Comparison of ENCODE assay signal across 21 mouse cellular contexts in genomic region chr11:95563849-95564248, GRCm38 (mm10). TPM values are rescaled to one million over a fixed set of nuclear protein-coding genes. Genes with fewer than 3 reads are reported as not detected.
DNase-seq lines count a peak whose midpoint lies in the region; ATAC-seq and TF ChIP-seq lines count a peak whose summit lies in the region.
"Had no signal": no experiment of that assay in that cellular context is flagged by ENCODE, and none has a peak within 500 bp of the region (broad histone marks: within the 10 kb centered on the region; RNA-seq: fewer than 3 reads in every experiment).

No protein-coding gene starts in this region.

- peaks cover 4% of the 10 kb centered on the region; the same call in 1 of the 2 replicates for H3K9me3 ChIP-seq in liver, postnatal 0 days (ENCODE audit: low read length)
- 0 out of 2 replicates have a peak, but pooled peaks cover 3% of the 10 kb centered on the region for H3K9me3 ChIP-seq in liver, embryonic 12.5 days (replicated peaks)
- H3K9me3 ChIP-seq in ES-Bruce4 (replicated peaks; ENCODE audit: control insufficient read depth, insufficient read depth, low read length, poor library complexity, severe bottlenecking) = 0 out of 2 replicates have a peak, but pooled peaks cover 4% of the 10 kb centered on the region
- H3K9me3 ChIP-seq in MEL (replicated peaks; ENCODE audit: insufficient read depth, low read length) = no peaks in the 10 kb centered on the region
- H3K9me3 ChIP-seq: forebrain, embryonic 15.5 days; heart, embryonic 10.5 days; hindbrain, embryonic 12.5 days had no signal

- no peak for TF ChIP-seq EP300 in liver, postnatal 0 days (IDR thresholded peaks at IDR 0.05; ENCODE audit: low read depth)
- TF ChIP-seq EP300 in ES-Bruce4 (IDR thresholded peaks at IDR 0.05; ENCODE audit: insufficient read depth, low read depth, low read length) (no peak), MEL (IDR thresholded peaks at IDR 0.05; ENCODE audit: low read depth in 1 of 2, low read length in 2 of 2) (no peak)

- H3K27ac ChIP-seq in liver, postnatal 0 days (ENCODE audit: low read depth) = no peak overlapping the region
- H3K27ac ChIP-seq in liver, embryonic 12.5 days = no peak overlapping the region
- H3K27ac ChIP-seq in ES-Bruce4 (ENCODE audit: insufficient read depth, low read length) (no peak overlapping the region), MEL (ENCODE audit: control insufficient read depth, low read depth, low read length) (no peak overlapping the region)
- H3K27ac ChIP-seq: embryonic facial prominence, embryonic 12.5 days; forebrain, embryonic 15.5 days; heart, embryonic 10.5 days; hindbrain, embryonic 12.5 days had no signal

- no peak for DNase-seq in liver, postnatal 0 days
- DNase-seq in MEL (ENCODE audit: low read depth, low spot score) = peak; percentile 16
- DNase-seq in cerebellum, adult 9-11 months = no peak
- DNase-seq in embryo, embryonic 10 days (ENCODE audit: low spot score) = no peak
- DNase-seq: adrenal gland, adult 2 months; adrenal gland, postnatal 25 days; cerebellum, adult 2 months; cerebellum, postnatal 14 days; gastrocnemius, postnatal 10 days; heart, adult 18-20 months; heart, postnatal 10 days had no signal

- H3K79me2 ChIP-seq in MEL (ENCODE audit: control insufficient read depth, insufficient read depth, low read length, poor library complexity) = no peaks in the 10 kb centered on the region

- no peaks in the 10 kb centered on the region for H3K4me1 ChIP-seq in liver, postnatal 0 days (ENCODE audit: insufficient read depth)
- H3K4me1 ChIP-seq in liver, embryonic 12.5 days = no peaks in the 10 kb centered on the region
- H3K4me1 ChIP-seq in ES-Bruce4 (ENCODE audit: control insufficient read depth, insufficient read depth, low read length) (peaks cover 6% of the 10 kb centered on the region), MEL (ENCODE audit: control insufficient read depth in 1 of 2, insufficient read depth in 2 of 2, low read length in 2 of 2) (no peaks in the 10 kb centered on the region)

- H3K9ac ChIP-seq in liver, postnatal 0 days (replicated peaks) = no peak overlapping the region
- H3K9ac ChIP-seq in liver, embryonic 12.5 days = no peak overlapping the region
- no peak overlapping the region for H3K9ac ChIP-seq in ES-Bruce4 (ENCODE audit: low read depth, poor library complexity, severe bottlenecking)
- H3K9ac ChIP-seq in MEL (ENCODE audit: control insufficient read depth, low read depth, low read length, poor library complexity, severe bottlenecking) = no peak overlapping the region
- H3K9ac ChIP-seq: embryonic facial prominence, embryonic 12.5 days; forebrain, embryonic 15.5 days; hindbrain, embryonic 12.5 days had no signal

- 88% methylated on average over 5 of the region's 5 CpGs for WGBS in liver, postnatal 0 days (ENCODE audit: insufficient replicate concordance)
- 84% methylated on average over 5 of the region's 5 CpGs for WGBS in liver, embryonic 12.5 days (ENCODE audit: insufficient replicate concordance)

- H3K4me3 ChIP-seq in liver, postnatal 0 days (ENCODE audit: low read depth, low read length) = no peak overlapping the region
- no peak overlapping the region for H3K4me3 ChIP-seq in liver, embryonic 12.5 days
- H3K4me3 ChIP-seq in ES-Bruce4 (ENCODE audit: low read depth, low read length) (no peak overlapping the region), MEL (ENCODE audit: control insufficient read depth in 1 of 2, insufficient read depth in 1 of 2, low read depth in 2 of 2, low read length in 2 of 2) (no peak overlapping the region)
- H3K4me3 ChIP-seq: embryonic facial prominence, embryonic 12.5 days; forebrain, embryonic 15.5 days; heart, embryonic 10.5 days; hindbrain, embryonic 12.5 days had no signal

- TF ChIP-seq POLR2A in ES-Bruce4 (IDR thresholded peaks at IDR 0.05; ENCODE audit: insufficient read depth, low read length) (no peak), MEL (IDR thresholded peaks at IDR 0.05; ENCODE audit: control insufficient read depth in 1 of 2, insufficient read depth in 1 of 2, low read depth in 1 of 2, low read length in 2 of 2, poor library complexity in 1 of 2) (no peak)

- no peak; the same call in 1 of the 2 replicates for TF ChIP-seq RAD21 in MEL (IDR thresholded peaks at IDR 0.05; ENCODE audit: low read depth, low read length)

- no peaks in the 10 kb centered on the region for H3K36me3 ChIP-seq in liver, postnatal 0 days (replicated peaks; ENCODE audit: insufficient read depth, low read length)
- no peaks in the 10 kb centered on the region for H3K36me3 ChIP-seq in liver, embryonic 12.5 days
- H3K36me3 ChIP-seq in ES-Bruce4 (ENCODE audit: control insufficient read depth, insufficient read depth, low read length, poor library complexity, severe bottlenecking) (no peaks in the 10 kb centered on the region), MEL (ENCODE audit: control insufficient read depth in 1 of 2, insufficient read depth in 2 of 2, low read length in 2 of 2) (no peaks in the 10 kb centered on the region)
- H3K36me3 ChIP-seq: embryonic facial prominence, embryonic 12.5 days; forebrain, embryonic 15.5 days; heart, embryonic 10.5 days; hindbrain, embryonic 12.5 days had no signal

- H3K4me2 ChIP-seq in liver, postnatal 0 days (ENCODE audit: low read depth, low read length) = no peak overlapping the region
- no peak overlapping the region for H3K4me2 ChIP-seq in liver, embryonic 12.5 days
- H3K4me2 ChIP-seq: embryonic facial prominence, embryonic 12.5 days; forebrain, embryonic 15.5 days; hindbrain, embryonic 12.5 days had no signal

- TF ChIP-seq CTCF in liver, postnatal 0 days (IDR thresholded peaks at IDR 0.05; ENCODE audit: low read depth) = 0 out of 2 replicates have a peak, but pooled peaks have one; percentile 19
- TF ChIP-seq CTCF in ES-Bruce4 (IDR thresholded peaks at IDR 0.05; ENCODE audit: low read depth, low read length) (peak; percentile 30), MEL (IDR thresholded peaks at IDR 0.05 in 2 of 3, conservative IDR thresholded peaks at IDR 0.05 in 1 of 3; ENCODE audit: control insufficient read depth in 1 of 3, insufficient read depth in 1 of 3, low read depth in 2 of 3, low read length in 3 of 3, poor library complexity in 1 of 3, severe bottlenecking in 1 of 3) (peak; percentile 21 to 36 (median 28); a peak in 2 of 6 replicates)

- H3K27me3 ChIP-seq in liver, postnatal 0 days (ENCODE audit: insufficient read depth, low read length) = 0 out of 2 replicates have a peak, but pooled peaks cover 3% of the 10 kb centered on the region
- H3K27me3 ChIP-seq in liver, embryonic 12.5 days (replicated peaks) = peaks cover 16% of the 10 kb centered on the region
- H3K27me3 ChIP-seq in ES-Bruce4 (ENCODE audit: control insufficient read depth, insufficient read depth, low read length, poor library complexity, severe bottlenecking) = no peaks in the 10 kb centered on the region
- H3K27me3 ChIP-seq in MEL (ENCODE audit: control insufficient read depth in 1 of 2, insufficient read depth in 2 of 2, low read length in 2 of 2) = peaks cover 2 to 4% of the 10 kb centered on the region in 2 experiments
- H3K27me3 ChIP-seq: embryonic facial prominence, embryonic 12.5 days; forebrain, embryonic 15.5 days had no signal

- ATAC-seq in liver, postnatal 0 days = no peak
- ATAC-seq in liver, embryonic 12.5 days = no peak
- ATAC-seq: activated CD4-positive, CD25-positive, alpha-beta regulatory T cell, adult 4 months; forebrain, embryonic 15.5 days; hindbrain, embryonic 16.5 days; inflammation-experienced regulatory T-cells, adult 6 months had no signal

TF ChIP-seq in MEL, 35 proteins besides CTCF, POLR2A, EP300 and RAD21 (continues in another document):
- TF ChIP-seq CHD2 (IDR thresholded peaks at IDR 0.05; ENCODE audit: low read length) (no peak), CHD1 (IDR thresholded peaks at IDR 0.05; ENCODE audit: low read depth, low read length) (no peak), JUND (IDR thresholded peaks at IDR 0.05; ENCODE audit: low read depth, low read length) (no peak), UBTF (IDR thresholded peaks at IDR 0.05; ENCODE audit: borderline replicate concordance, insufficient read depth, low read depth, low read length) (no peak), GATA1 (IDR thresholded peaks at IDR 0.05; ENCODE audit: low read depth, low read length) (no peak), GABPA (IDR thresholded peaks at IDR 0.05; ENCODE audit: low read depth, low read length) (no peak), ELF1 (IDR thresholded peaks at IDR 0.05; ENCODE audit: low read depth, low read length) (no peak), USF1 (IDR thresholded peaks at IDR 0.05; ENCODE audit: low read depth, low read length) (no peak), KAT2A (conservative IDR thresholded peaks at IDR 0.05; ENCODE audit: low read depth, low read length) (no peak), ZC3H11A (IDR thresholded peaks at IDR 0.05; ENCODE audit: low read depth, low read length) (no peak), NELFE (IDR thresholded peaks at IDR 0.05; ENCODE audit: low read depth, low read length) (no peak), ZNF384 (IDR thresholded peaks at IDR 0.05; ENCODE audit: low read depth, low read length) (no peak), ZKSCAN1 (IDR thresholded peaks at IDR 0.05; ENCODE audit: low read depth, low read length) (no peak), POLR2AphosphoS5 (IDR thresholded peaks at IDR 0.05; ENCODE audit: borderline replicate concordance, low read depth, low read length) (no peak), ZMIZ1 (IDR thresholded peaks at IDR 0.05; ENCODE audit: low read depth, low read length) (no peak), BHLHE40 (IDR thresholded peaks at IDR 0.05; ENCODE audit: borderline replicate concordance, low read depth, low read length) (no peak), SMC3 (IDR thresholded peaks at IDR 0.05; ENCODE audit: low read depth, low read length) (no peak), TBP (IDR thresholded peaks at IDR 0.05; ENCODE audit: low read depth, low read length) (no peak), MYB (IDR thresholded peaks at IDR 0.05; ENCODE audit: low read depth, low read length) (no peak)

RNA-seq across cellular contexts. Expression of gene Ngfr, which starts 23.7 kb away (rescaled TPM):
- polyA plus RNA-seq in liver, postnatal 0 days (2015; fragmentation: Nextera tagmentation; extraction: Ambion mirVana) = 1.3 and 1.7 TPM in 2 replicates
- polyA plus RNA-seq in liver, embryonic 12.5 days (2016; fragmentation: Nextera tagmentation; extraction: Ambion mirVana) = 4.8 and 5.9 TPM in 2 replicates
- polyA plus RNA-seq in ES-Bruce4 (2011; ENCODE audit: insufficient read depth, insufficient read length, low read depth, missing spikeins) (2.0 and 2.2 TPM in 2 replicates), MEL (2012; ENCODE audit: insufficient read depth in 1 of 2, insufficient read length in 2 of 2, low read depth in 1 of 2, low replicate concordance in 2 of 2, missing spikeins in 1 of 2) (not detected)
- not detected in 2 replicates for total RNA-seq in MEL (2012; rRNA removed)
- total RNA-seq: common myeloid progenitor, adult 5-6 weeks had no signal
- polyA plus RNA-seq: activated CD4-positive, CD25-positive, alpha-beta regulatory T cell, adult 4 months; inflammation-experienced regulatory T-cells, adult 6 months had no signal

RNA-seq across cellular contexts. Expression of gene Nxph3, which starts 49.5 kb away (rescaled TPM):
- not detected in 2 replicates for polyA plus RNA-seq in liver, postnatal 0 days (2015; fragmentation: Nextera tagmentation; extraction: Ambion mirVana)
- polyA plus RNA-seq in liver, embryonic 12.5 days (2016; fragmentation: Nextera tagmentation; extraction: Ambion mirVana) = 0.14 and 0.24 TPM in 2 replicates
- 0.75 and 0.85 TPM in 2 replicates for polyA plus RNA-seq in ES-Bruce4 (2011; ENCODE audit: insufficient read depth, insufficient read length, low read depth, missing spikeins)
- not detected in 2 replicates for total RNA-seq in MEL (2012; rRNA removed)
- not detected for polyA plus RNA-seq in MEL (2012; ENCODE audit: insufficient read depth in 1 of 2, insufficient read length in 2 of 2, low read depth in 1 of 2, low replicate concordance in 2 of 2, missing spikeins in 1 of 2)
- total RNA-seq: common myeloid progenitor, adult 5-6 weeks had no signal
- polyA plus RNA-seq: activated CD4-positive, CD25-positive, alpha-beta regulatory T cell, adult 4 months; inflammation-experienced regulatory T-cells, adult 6 months had no signal
